Mouse (Mus musculus): ENCODE data around the gene Prdm13.

Gene Prdm13

GRCm38 (mm10) chr4:21678101-21678974 is 7.4 kb downstream of the Prdm13 start:
- DNase-seq (ENCODE audit: low read depth, low spot score): no peak

- no peak for DNase-seq (ENCODE audit: low read depth, low spot score)
These were observed 11.1 kb downstream of the Prdm13 start for GRCm38 (mm10) chr4:21674691-21675090.

- DNase-seq (ENCODE audit: low read depth, low spot score): no peak
These were observed 11.7 kb downstream of the Prdm13 start for GRCm38 (mm10) chr4:21674042-21674441.

- DNase-seq (ENCODE audit: low read depth, low spot score): no peak
These were observed 19.8 kb downstream of the Prdm13 start for GRCm38 (mm10) chr4:21665961-21666360.

- no peak for DNase-seq (ENCODE audit: low read depth, low spot score)
These were observed 27.6 kb downstream of the Prdm13 start for GRCm38 (mm10) chr4:21658184-21658583.

- DNase-seq (ENCODE audit: low read depth, low spot score): no peak
These were observed 56.5 kb downstream of the Prdm13 start for GRCm38 (mm10) chr4:21629275-21629583.

- DNase-seq (ENCODE audit: low read depth, low spot score): no peak
These were observed 57.1 kb downstream of the Prdm13 start for GRCm38 (mm10) chr4:21628367-21629274.
